Mouse (Mus musculus) CD8-positive naive resting alpha-beta T cell, adult 2 months (primary cell): ENCODE data around the gene Disp3.

Experiments used
- DNase-seq, 2 experiments: peaks; one replicate each; pipeline ENCODE4 v3.0.0; 2022; ENCODE audit warnings: low read depth in 2 of 2, low spot score in 2 of 2

Disp3 gene

GRCm38 (mm10) chr4:148287476-148288054 is at the start of gene Disp3:
Gene Disp3, minus strand, starts transcription at chr4:148287965.
- no peak for DNase-seq

- DNase-seq = no peak
Observed at GRCm38 (mm10) chr4:148330269-148330668, 42.5 kb upstream of the Disp3 start.

- DNase-seq = no peak
Observed at GRCm38 (mm10) chr4:148329431-148329830, 41.7 kb upstream of the Disp3 start.

GRCm38 (mm10) chr4:148328237-148328636 is 40.5 kb upstream of the Disp3 start:
- DNase-seq = no peak

DNA sequence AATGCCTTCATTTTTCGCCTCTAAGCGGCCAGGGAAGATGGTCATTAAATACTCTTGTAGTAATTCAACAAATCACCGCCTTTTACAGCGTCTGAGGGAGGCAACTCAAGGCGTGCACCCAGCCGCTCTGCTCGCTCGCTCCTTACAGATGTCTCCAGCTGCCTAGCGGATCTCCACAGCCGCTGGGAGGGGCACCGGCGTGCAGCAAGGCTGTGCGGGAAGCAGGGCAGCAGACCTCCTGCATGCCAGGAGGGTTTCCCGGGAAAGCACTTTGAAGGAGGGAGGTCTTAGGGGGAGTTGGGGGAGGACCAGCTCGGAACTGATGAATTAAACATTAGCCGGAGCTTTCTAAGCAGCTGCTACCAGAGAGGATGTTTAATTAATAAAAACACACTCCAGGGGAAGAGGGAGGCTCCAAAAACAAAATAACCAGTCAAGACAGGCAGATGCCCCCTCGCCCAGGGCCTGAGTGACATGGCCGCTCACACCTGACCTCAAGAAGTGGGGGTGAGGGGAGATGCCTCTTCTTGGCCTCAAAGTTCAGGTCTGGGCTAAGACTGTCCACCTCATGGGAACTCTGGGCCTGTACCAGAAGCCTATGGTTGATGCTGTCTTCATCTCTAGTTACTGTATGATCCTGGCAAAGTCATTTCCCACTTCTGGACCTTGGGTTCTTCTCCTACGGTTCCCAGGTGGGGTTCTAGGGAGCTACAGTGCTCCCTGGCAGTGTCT is 39.7 kb upstream of the Disp3 start:
- no peak for DNase-seq

DNA sequence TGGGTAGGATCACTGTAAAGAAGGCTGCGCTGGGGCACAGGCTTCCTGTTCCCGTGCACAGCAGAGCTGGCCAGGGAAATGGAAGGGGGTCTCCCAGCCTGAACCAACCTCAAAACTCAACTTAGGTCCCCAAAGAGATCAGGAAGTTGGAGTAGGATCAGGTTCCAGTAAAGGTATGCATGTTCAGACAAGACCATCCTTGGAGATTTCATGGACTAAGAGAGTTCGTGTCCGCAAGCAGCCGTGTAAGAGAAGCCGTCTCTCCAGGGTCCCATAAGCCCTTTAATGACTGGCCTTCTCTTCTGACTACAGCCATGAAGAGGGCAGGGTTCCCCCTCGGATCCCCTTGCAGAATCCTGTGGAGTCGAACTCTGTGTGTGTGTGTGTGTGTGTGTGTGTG is 39.0 kb upstream of the Disp3 start:
- DNase-seq = no peak

GRCm38 (mm10) chr4:148325951-148326350 is 38.2 kb upstream of the Disp3 start:
- no peak for DNase-seq

DNA sequence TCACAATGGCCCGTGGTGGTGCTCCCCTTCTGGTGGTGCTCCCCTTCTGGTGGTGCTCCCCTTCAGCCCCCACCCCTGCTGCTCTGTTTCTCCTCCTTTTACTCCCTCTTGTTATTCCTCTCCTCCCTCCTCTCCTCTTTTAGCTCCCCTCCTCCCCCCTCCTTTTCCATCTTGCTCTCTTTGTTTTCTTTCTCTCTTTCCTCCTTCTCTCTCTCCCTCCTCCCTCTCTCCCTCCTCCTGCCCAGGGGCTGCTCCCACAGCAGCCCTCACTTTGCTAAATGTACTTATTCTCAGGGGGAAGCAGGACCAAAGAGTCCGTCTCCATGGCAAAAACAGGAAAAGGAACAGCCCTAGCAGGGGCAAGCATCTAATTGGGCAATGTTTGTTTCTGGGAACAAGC is 37.3 kb upstream of the Disp3 start:
- DNase-seq = no peak

DNA sequence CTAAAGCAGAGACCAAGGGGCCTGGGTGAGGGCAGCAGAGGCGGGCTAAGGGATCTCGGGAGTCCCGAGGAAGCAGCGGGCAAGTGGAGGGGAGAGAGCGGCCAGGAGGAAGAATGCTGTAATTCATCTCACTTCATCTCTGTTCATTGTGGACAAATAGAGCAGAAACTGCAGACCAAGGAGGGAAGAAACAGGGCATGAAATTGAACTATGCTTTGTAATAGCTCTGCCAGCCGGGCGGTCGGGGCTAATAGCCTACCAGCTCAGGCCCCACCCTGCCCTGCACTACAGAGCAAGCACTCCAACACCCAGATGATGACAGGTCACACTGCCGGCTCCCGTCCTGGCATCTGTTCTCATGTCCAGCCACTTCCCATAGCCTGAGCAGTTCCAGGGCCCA is 34.4 kb upstream of the Disp3 start:
- no peak for DNase-seq

DNA sequence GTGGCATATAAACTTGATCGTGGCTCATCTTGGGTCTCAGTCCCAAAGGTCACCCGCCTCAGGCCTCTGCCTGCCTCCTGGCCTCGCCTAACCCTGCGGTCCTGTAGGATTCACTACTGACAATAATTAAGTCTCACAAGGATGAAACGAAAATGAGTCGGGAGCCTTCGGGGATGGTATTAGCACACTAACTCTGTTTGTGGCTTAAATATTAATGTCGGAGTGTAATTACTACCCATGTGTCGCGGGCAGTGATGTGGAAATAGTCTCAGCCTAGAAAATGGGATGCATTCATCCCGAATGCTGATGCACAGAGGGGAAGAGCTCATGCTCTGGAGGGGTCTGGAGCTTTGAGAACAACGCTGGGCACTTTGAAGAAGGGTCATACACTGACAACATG is 31.6 kb upstream of the Disp3 start:
- no peak for DNase-seq

- no peak for DNase-seq
Observed at GRCm38 (mm10) chr4:148315377-148316175, 27.8 kb upstream of the Disp3 start.

GRCm38 (mm10) chr4:148314396-148314795 is 26.6 kb upstream of the Disp3 start:
- no peak for DNase-seq

DNA sequence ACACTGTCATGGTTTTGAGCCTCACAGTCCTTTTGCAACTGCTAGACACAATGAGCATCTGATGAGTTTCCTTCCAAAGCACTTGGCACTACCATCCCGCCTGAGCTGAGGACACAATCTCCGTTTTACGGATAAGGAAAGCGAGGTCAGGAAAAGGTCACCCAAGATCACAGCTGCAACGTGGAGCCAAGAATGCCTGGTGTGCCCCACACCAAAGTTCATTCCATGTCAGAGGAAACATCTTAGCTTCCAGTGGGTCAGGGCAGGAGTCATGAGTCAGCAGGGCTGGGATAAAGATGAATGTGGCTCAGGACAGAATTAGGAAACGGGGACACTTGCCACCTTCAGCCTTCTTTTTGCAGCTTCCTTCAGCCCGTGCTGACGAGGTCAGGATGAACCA is 25.8 kb upstream of the Disp3 start:
- no peak for DNase-seq

- DNase-seq = no peak
Observed at GRCm38 (mm10) chr4:148312296-148313116, 24.7 kb upstream of the Disp3 start.

GRCm38 (mm10) chr4:148310845-148311244 is 23.1 kb upstream of the Disp3 start:
- DNase-seq = no peak

GRCm38 (mm10) chr4:148310126-148310525 is 22.4 kb upstream of the Disp3 start:
- DNase-seq = no peak

- DNase-seq = no peak
Observed at GRCm38 (mm10) chr4:148306406-148307083, 18.8 kb upstream of the Disp3 start.

DNA sequence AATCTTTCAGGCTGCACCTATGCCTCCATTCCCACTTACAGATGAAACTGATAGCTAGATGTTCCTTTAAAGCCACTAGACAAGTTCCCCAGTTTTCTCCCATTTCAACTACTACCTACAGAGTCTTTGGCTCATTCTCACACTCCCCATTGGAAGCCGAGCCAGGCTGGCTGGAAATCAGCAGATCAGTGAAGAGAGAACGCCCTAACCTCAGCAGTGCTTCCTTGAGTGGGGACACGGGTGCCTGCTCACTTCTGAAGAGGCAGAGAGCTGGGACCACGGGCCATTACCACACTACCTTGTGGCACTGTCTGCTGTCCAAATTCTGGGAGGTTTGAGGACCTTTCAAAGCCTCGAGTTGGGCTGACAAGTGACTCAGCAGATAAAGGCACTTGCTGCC is 11.0 kb upstream of the Disp3 start:
- no peak for DNase-seq

DNA sequence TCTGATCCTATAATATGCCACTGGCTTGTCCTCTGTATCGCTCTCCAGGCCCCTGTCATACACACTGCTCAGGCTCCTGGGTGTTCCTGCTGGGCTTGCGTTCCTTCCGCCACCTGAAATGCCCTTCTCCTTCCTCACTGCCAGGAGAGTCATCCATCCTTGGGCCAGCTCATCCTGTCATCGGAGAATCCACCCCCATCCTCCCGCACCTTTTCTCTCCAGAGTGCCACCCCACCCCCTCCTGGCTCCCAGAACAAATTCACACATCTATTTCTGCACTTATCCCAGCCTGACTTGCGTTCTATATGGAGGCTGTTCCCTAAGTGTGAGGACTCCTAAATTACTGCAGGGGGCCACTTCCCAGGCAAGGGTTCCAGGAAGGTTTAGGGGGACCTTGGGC is 9.9 kb upstream of the Disp3 start:
- DNase-seq = no peak

GRCm38 (mm10) chr4:148293319-148293718 is 5.6 kb upstream of the Disp3 start:
- DNase-seq = no peak

GRCm38 (mm10) chr4:148291849-148292248 is 4.1 kb upstream of the Disp3 start:
- no peak for DNase-seq
